Comparison of ENCODE assay signal across 17 mouse cellular contexts in genomic region chr5:116392603-116393002, GRCm38 (mm10). TPM values are rescaled to one million over a fixed set of nuclear protein-coding genes. Genes with fewer than 3 reads are reported as not detected.
A peak's percentile ranks its signal among the peaks of the same experiment; 100 is the strongest.
DNase-seq lines count a peak whose midpoint lies in the region; ATAC-seq and TF ChIP-seq lines count a peak whose summit lies in the region.
"Had no signal": no experiment of that assay in that cellular context is flagged by ENCODE, and none has a peak within 500 bp of the region (broad histone marks: within the 10 kb centered on the region; RNA-seq: fewer than 3 reads in every experiment).

No protein-coding gene starts in this region.

- 56% methylated on average over 9 of the region's 9 CpGs for WGBS in hindbrain, postnatal 0 days

- no peak overlapping the region for H3K4me3 ChIP-seq in hindbrain, postnatal 0 days (ENCODE audit: low read length)
- H3K4me3 ChIP-seq: embryonic facial prominence, embryonic 13.5 days; forebrain, embryonic 13.5 days; hindbrain, embryonic 13.5 days; limb, embryonic 15.5 days; stomach, embryonic 15.5 days had no signal

- no peak overlapping the region for H3K4me2 ChIP-seq in hindbrain, postnatal 0 days (ENCODE audit: low read depth, low read length)
- H3K4me2 ChIP-seq: embryonic facial prominence, embryonic 13.5 days; forebrain, embryonic 13.5 days; hindbrain, embryonic 13.5 days; limb, embryonic 15.5 days; stomach, embryonic 15.5 days had no signal

- no peaks in the 10 kb centered on the region for H3K36me3 ChIP-seq in hindbrain, postnatal 0 days (ENCODE audit: insufficient read depth, low read length)
- H3K36me3 ChIP-seq: embryonic facial prominence, embryonic 13.5 days; hindbrain, embryonic 13.5 days; limb, embryonic 15.5 days; stomach, embryonic 15.5 days had no signal

- no peak overlapping the region for H3K27ac ChIP-seq in hindbrain, postnatal 0 days
- H3K27ac ChIP-seq: embryonic facial prominence, embryonic 13.5 days; forebrain, embryonic 13.5 days; hindbrain, embryonic 13.5 days; limb, embryonic 15.5 days; stomach, embryonic 15.5 days had no signal

- ATAC-seq in hindbrain, postnatal 0 days = no peak
- ATAC-seq: forebrain, embryonic 13.5 days had no signal

- no peaks in the 10 kb centered on the region for H3K27me3 ChIP-seq in hindbrain, postnatal 0 days (ENCODE audit: insufficient read depth, low read length)
- H3K27me3 ChIP-seq: embryonic facial prominence, embryonic 13.5 days; hindbrain, embryonic 13.5 days; limb, embryonic 15.5 days; stomach, embryonic 15.5 days had no signal

- H3K9ac ChIP-seq in hindbrain, postnatal 0 days (replicated peaks; ENCODE audit: low read length) = no peak overlapping the region
- H3K9ac ChIP-seq: embryonic facial prominence, embryonic 13.5 days; forebrain, embryonic 13.5 days; hindbrain, embryonic 13.5 days; limb, embryonic 15.5 days; stomach, embryonic 15.5 days had no signal

- H3K9me3 ChIP-seq in hindbrain, postnatal 0 days (ENCODE audit: low read length) = no peaks in the 10 kb centered on the region
- H3K9me3 ChIP-seq: embryonic facial prominence, embryonic 13.5 days; forebrain, embryonic 13.5 days; hindbrain, embryonic 13.5 days; limb, embryonic 15.5 days; stomach, embryonic 15.5 days had no signal

- peak; percentile 78 to 91 for DNase-seq in adrenal gland, adult (ENCODE audit: inconsistent age in 2 of 2, low spot score in 1 of 2)
- DNase-seq in adrenal gland, postnatal 4 days (ENCODE audit: low spot score in 2 of 2) = no peak
- DNase-seq in lung, postnatal 10 days = peak; percentile 31
- no peak for DNase-seq in lung, postnatal 14 days
- peak; percentile 51 to 64 for DNase-seq in heart, adult 9 months (ENCODE audit: low spot score in 2 of 2)
- DNase-seq in skeletal muscle tissue, adult 2 months (ENCODE audit: low read depth, low spot score) = peak; percentile 76
- DNase-seq in cerebellum, postnatal 14 days = no peak
- DNase-seq in hindbrain, postnatal 0 days (ENCODE audit: low spot score) = no peak
- DNase-seq: cerebellum, adult 8-10 months; kidney, adult 18-20 months had no signal

- TF ChIP-seq CTCF in hindbrain, postnatal 0 days (IDR thresholded peaks at IDR 0.05; ENCODE audit: low read depth) = no peak

- H3K4me1 ChIP-seq in hindbrain, postnatal 0 days (ENCODE audit: insufficient read depth, low read length) = peaks cover 10% of the 10 kb centered on the region
- H3K4me1 ChIP-seq: stomach, embryonic 15.5 days had no signal

RNA-seq across cellular contexts. Expression of gene Hspb8, which starts 30.1 kb away (rescaled TPM):
- total RNA-seq in adrenal gland, postnatal 4 days (2021) = 10 to 100 TPM; 31.0 to 39.1 TPM
- total RNA-seq in hindbrain, postnatal 0 days (2014; rRNA removed) = 13.2 and 17.9 TPM in 2 replicates
- polyA plus RNA-seq in hindbrain, postnatal 0 days (2015; fragmentation: Nextera tagmentation; extraction: Ambion mirVana) = 10.0 and 11.2 TPM in 2 replicates
- total RNA-seq: granulocyte monocyte progenitor cell, adult 5-6 weeks; megakaryocyte, adult 5-6 weeks had no signal

Comparison
In these comparisons a context has a peak if more than half of its experiments do, and no peak if none do; other contexts are left out.
1. DNase-seq: peak in adrenal gland, adult (2 of 2), lung, postnatal 10 days (single experiment), heart, adult 9 months (2 of 2) and skeletal muscle tissue, adult 2 months (single experiment); none in adrenal gland, postnatal 4 days (0 of 2), lung, postnatal 14 days (single experiment), cerebellum, postnatal 14 days (0 of 2) and hindbrain, postnatal 0 days (single experiment).